Mouse (Mus musculus) frontal cortex, postnatal 25 days (tissue): Measurements from ENCODE around the gene Sumf1.

Experiments
- DNase-seq, 2 experiments: peaks; one replicate each; pipeline ENCODE4 v3.0.0; 2022; ENCODE audit warnings: low spot score in 2 of 2

Sumf1 gene

GRCm38 (mm10) chr6:108184847-108185684, at the start of gene Sumf1:
TSS of gene Sumf1 (minus strand) at chr6:108185582.
- peak; percentile 74 to 87 for DNase-seq

GRCm38 (mm10) chr6:108234536-108234935, 49.2 kb upstream of the Sumf1 start:
- DNase-seq = no peak

GRCm38 (mm10) chr6:108233070-108233469, 47.7 kb upstream of the Sumf1 start:
- DNase-seq = no peak

DNA sequence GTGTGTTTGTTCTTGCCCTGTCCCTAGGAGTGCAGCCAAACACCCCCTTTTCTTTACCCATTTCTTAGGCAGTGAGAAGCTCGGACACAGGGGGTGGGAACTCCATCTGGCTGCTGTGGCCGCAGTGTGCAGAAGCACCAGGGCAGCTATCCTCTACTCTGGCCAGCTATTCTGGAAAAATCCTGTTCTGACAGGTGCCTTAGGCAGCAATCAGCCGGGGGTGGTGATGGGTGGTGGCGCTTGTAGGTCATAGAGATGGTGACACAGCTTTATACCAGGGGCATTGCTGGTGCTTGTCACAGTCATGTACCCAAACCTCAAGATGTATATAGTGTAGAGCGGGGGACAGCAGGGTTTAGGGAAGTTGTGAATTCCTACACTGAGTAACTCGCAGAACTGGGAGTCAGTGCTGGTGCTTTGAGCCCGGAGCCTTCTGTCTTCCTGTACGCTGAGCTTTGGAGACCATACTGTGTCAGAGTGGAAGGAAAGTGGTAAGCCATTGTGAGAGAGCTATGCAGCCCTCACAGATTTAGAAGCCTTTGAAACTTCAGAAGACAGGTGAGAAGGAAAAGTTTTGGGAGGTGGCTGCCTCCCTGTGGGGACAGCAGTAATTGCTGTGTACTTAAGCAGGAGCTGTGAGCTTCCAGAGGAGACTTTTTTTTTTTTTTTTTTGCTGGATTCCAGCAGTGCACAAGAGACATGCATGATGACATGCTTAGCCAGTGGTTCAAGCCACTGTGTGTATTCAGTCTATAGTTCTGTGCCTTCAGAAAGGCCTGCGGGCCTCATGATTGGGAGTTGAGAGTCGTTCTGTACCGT, 46.7 kb upstream of the Sumf1 start:
- no peak for DNase-seq

GRCm38 (mm10) chr6:108230608-108231007, 45.2 kb upstream of the Sumf1 start:
- DNase-seq = no peak

- no peak for DNase-seq
Observed at GRCm38 (mm10) chr6:108228601-108229000, 43.2 kb upstream of the Sumf1 start.

DNA sequence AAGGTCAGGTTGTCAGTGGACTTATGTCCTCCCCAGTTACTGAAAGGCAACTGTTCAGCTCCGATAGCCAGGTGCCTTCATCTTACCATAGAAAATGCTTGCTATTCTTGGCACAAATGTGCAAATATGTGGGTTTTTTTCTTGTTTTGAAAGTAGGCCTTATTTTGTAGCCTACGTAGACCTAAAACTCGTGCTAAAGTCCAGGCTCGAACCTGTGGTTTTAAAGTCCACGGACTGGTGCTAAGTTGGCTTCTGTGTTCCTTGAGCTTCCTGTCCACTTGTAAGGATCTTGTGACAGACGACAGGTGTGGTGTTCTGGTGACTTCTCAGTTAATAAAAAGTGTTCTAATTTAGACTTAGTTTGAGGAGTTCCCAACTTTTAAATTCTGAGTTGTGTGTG, 42.7 kb upstream of the Sumf1 start:
- DNase-seq = no peak

- no peak for DNase-seq
Observed at GRCm38 (mm10) chr6:108227461-108227860, 42.1 kb upstream of the Sumf1 start.

- DNase-seq = no peak
Observed at GRCm38 (mm10) chr6:108226230-108226629, 40.8 kb upstream of the Sumf1 start.

- no peak for DNase-seq
Observed at GRCm38 (mm10) chr6:108225027-108225426, 39.6 kb upstream of the Sumf1 start.

DNA sequence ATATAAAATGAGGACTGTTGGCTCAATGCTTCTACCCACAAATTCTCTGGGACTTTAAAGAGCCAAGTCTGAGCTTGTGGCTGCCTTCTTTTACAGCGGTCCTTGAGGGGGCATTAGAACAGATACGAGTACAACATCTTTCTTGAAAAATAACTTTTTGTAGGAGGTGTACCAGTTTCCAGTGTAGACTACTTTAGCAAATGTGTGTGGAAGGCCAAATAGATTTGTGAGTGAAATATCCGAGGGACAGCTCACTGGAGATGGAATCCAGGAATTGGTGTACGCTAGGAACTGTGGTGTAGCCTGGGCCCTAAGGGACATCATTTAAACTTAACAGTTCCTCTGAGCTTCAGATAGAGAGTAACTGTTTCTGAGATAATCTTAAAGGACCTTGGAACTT, 39.0 kb upstream of the Sumf1 start:
- no peak for DNase-seq

DNA sequence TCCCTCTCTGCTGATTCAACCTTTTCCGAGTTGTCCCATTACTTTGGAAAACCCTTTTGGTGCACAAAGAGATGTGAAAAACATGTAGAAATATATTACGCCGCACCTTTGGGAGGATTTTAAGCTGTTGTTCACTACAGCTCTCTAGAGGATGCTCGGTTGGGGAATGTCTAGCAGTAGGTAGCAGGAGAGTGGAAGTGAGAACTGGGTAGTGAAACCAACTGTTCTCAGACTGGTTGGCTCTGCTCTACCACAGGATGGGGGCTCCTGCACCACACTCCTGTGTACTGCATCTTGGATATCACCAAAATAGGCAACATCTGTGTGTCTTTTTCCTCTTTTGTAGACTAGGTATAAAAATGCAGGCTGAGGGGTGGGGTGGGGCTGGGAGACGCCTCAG, 37.5 kb upstream of the Sumf1 start:
- DNase-seq = no peak

DNA sequence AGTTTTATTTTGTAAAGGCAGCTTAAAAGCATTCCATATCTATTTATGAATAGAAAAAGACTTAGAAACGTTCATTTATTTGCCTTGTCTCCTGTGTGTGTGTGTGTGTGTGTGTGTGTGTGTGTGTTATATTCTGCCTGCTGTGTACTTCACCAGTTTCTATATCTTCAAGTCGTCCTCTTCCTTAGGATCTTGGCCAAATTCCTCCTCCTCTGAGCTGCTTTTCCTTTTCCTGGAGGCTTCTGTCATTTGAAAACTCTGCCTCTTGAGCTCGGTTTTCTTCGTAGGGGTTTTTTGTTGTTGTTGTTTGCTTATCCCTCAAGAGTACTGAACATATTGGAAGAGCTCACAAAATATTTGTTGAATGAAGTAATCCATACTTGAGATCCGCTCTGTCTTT, 37.1 kb upstream of the Sumf1 start:
- no peak for DNase-seq

- no peak for DNase-seq
Observed at GRCm38 (mm10) chr6:108217987-108218386, 32.6 kb upstream of the Sumf1 start.

DNA sequence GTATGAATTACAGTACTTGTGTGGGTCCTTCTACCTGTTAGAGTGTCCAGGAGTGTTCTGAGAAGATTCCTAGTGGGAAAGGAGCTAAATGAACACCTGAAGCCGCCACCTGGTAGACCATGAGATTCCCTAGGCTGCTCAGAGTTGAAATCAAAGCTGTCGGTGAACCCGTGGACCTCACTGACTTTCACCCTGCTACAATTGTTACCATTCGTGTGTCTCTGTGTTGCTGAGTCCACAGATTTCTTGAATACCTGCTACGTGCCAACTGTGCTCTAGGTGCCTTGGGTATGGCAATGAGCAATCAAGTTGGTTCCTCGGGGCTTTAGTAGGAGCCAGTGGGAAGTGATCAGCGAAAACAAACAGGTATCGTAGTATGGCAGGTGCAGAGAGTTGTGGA, 31.4 kb upstream of the Sumf1 start:
- DNase-seq = no peak

- no peak for DNase-seq
Observed at GRCm38 (mm10) chr6:108216091-108216490, 30.7 kb upstream of the Sumf1 start.

GRCm38 (mm10) chr6:108214294-108214925, 29.0 kb upstream of the Sumf1 start:
- no peak for DNase-seq

GRCm38 (mm10) chr6:108213481-108214293, 28.3 kb upstream of the Sumf1 start:
- no peak for DNase-seq

DNA sequence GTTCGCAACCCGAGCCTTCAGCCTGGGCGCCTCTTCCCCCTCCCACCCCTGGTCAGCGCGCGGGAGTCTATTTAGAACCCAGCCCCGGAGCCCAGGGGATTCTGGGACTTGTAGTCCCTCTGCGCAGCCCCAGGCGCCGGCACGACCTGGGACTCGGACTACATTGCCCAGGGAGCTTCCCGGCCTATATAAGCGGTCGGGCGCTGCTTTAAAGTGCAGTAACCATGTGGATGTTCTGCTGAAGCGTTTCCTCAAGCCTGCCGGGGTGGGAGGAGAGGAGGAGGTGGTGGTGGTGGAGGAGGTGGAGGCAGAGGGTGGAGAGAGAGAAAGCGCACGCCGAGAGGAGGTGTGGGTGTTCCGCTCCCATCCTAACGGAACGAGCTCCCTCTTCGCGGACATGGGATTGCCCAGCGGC, 27.5 kb upstream of the Sumf1 start, which contains the start of gene Itpr1:
TSS of gene Itpr1 (plus strand) at position 216 of the 415 bp plus-strand sequence.
- DNase-seq = peak; percentile 93

DNA sequence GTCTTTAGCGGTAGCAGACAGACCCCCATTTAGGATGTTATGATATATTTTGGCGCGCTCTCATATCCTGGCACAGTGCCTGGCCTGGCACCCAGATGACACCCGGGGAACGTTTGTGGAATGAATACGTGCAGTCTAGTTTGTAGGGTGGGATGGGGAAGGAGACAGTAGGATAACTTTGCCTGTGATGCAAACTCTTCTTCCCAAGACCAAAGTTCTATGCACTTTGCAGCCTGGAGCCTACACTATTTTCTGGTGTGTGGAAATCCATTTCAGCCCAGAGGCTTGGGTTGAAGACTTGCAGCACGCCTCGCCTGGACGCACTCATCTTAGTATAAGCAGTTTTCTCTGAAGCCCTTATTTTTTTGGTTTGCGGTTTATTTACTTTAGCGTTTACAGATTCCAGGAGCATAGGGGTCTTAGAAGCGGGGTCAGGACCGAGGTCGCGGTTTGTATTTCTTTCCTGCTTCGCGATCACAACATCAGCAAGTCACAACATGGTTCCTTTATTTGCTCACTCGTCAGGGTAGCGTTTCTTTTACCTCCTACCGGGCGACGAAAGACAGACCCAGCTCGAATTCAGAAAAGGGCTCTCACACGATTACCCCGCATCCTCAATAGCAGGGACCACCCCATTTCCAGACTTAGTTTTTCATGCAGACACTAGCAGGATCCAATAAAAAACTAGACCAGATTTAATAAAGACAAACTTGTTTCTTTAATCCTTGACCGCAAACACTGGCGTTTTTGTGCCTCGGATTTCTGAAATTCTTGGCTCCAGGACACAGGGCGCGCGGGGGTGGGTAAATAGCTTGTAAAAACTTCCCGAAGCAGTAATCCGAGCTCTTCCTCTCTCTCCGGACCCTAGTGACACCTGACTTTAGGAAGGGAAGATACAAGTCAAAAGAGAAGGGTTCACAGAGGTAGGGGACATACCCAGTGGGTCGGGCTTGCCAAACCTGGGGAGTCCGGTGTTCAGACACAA, 26.8 kb upstream of the Sumf1 start:
- no peak for DNase-seq
